Mouse (Mus musculus): Measurements from ENCODE around the gene Gm5294. TPM values are rescaled to one million over a fixed set of nuclear protein-coding genes. Genes with fewer than 3 reads are reported as not detected.

Gene Gm5294
- not detected in 2 replicates for polyA plus RNA-seq (2015; fragmentation: Nextera tagmentation; extraction: Ambion mirVana)

- H3K4me1 ChIP-seq (replicated peaks) = peaks cover 9% of the 10 kb centered on the region
- ATAC-seq = no peak
- 19% methylated on average over 21 of the region's 21 CpGs for WGBS
Observed at GRCm38 (mm10) chr5:138819780-138820179, at the start of gene Gm5294. Gm5294 (plus strand) TSS chr5:138820080.

GRCm38 (mm10) chr5:138775096-138775495 lies 44.8 kb upstream of the Gm5294 start:
- ATAC-seq = no peak
- 93% methylated on average over 5 of the region's 5 CpGs for WGBS

More at GRCm38 (mm10) chr5:138819780-138820179, at the start of gene Gm5294:
- Histone ChIP-seq H3K4me3 (replicated peaks) (peak within 1 kb of the TSS; percentile 33), H3K4me2 (replicated peaks) (peak within 1 kb of the TSS; percentile 74), H3K9ac (no peak within 1 kb of the TSS), H3K36me3 (no peaks in the 10 kb centered on the region), H3K9me3 (no peaks in the 10 kb centered on the region), H3K27me3 (replicated peaks) (peaks cover 50% of the 10 kb centered on the region), H3K27ac (no peak within 1 kb of the TSS)

GRCm38 (mm10) chr5:138776346-138776745 lies 43.5 kb upstream of the Gm5294 start:
- no peaks in the 10 kb centered on the region for H3K9me3 ChIP-seq
- peak; percentile 71 for ATAC-seq
- peaks cover 4% of the 10 kb centered on the region; the same call in 1 of the 2 replicates for H3K4me1 ChIP-seq (replicated peaks)
- H3K4me3 ChIP-seq (replicated peaks) = no peak overlapping the region
- no peaks in the 10 kb centered on the region for H3K36me3 ChIP-seq
- no peak overlapping the region for H3K4me2 ChIP-seq (replicated peaks)
- H3K27me3 ChIP-seq (replicated peaks) = no peaks in the 10 kb centered on the region
- WGBS = 50% methylated on average over 1 of the region's 1 CpGs
- H3K9ac ChIP-seq = no peak overlapping the region
- no peak overlapping the region for H3K27ac ChIP-seq

More at GRCm38 (mm10) chr5:138775096-138775495, 44.8 kb upstream of the Gm5294 start:
- Histone ChIP-seq H3K4me2 (replicated peaks) (no peak overlapping the region), H3K9me3 (no peaks in the 10 kb centered on the region), H3K9ac (no peak overlapping the region), H3K36me3 (no peaks in the 10 kb centered on the region), H3K4me3 (replicated peaks) (no peak overlapping the region), H3K27ac (no peak overlapping the region), H3K27me3 (replicated peaks) (no peaks in the 10 kb centered on the region), H3K4me1 (replicated peaks) (peaks cover 4% of the 10 kb centered on the region; the same call in 1 of the 2 replicates)

- Histone ChIP-seq H3K36me3 (no peaks in the 10 kb centered on the region), H3K27me3 (replicated peaks) (no peaks in the 10 kb centered on the region), H3K9me3 (no peaks in the 10 kb centered on the region), H3K9ac (no peak overlapping the region), H3K4me3 (replicated peaks) (no peak overlapping the region), H3K4me2 (replicated peaks) (no peak overlapping the region), H3K4me1 (replicated peaks) (peaks cover 4% of the 10 kb centered on the region; the same call in 1 of the 2 replicates), H3K27ac (no peak overlapping the region)
- 49% methylated on average over 9 of the region's 9 CpGs for WGBS
- ATAC-seq = peak; percentile 59; the same call in 1 of the 2 replicates
Observed at GRCm38 (mm10) chr5:138778731-138779463, 41.0 kb upstream of the Gm5294 start.

GRCm38 (mm10) chr5:138779655-138780054 lies 40.2 kb upstream of the Gm5294 start:
- H3K27me3 ChIP-seq (replicated peaks) = no peaks in the 10 kb centered on the region
- H3K27ac ChIP-seq = no peak overlapping the region
- WGBS = 55% methylated on average over 3 of the region's 3 CpGs
- H3K4me1 ChIP-seq (replicated peaks) = peaks cover 4% of the 10 kb centered on the region; the same call in 1 of the 2 replicates
- H3K9me3 ChIP-seq = no peaks in the 10 kb centered on the region
- no peaks in the 10 kb centered on the region for H3K36me3 ChIP-seq
- H3K4me2 ChIP-seq (replicated peaks) = no peak overlapping the region
- ATAC-seq = no peak
- H3K4me3 ChIP-seq (replicated peaks) = no peak overlapping the region
- no peak overlapping the region for H3K9ac ChIP-seq

- Histone ChIP-seq H3K27me3 (replicated peaks) (no peaks in the 10 kb centered on the region), H3K4me1 (replicated peaks) (peaks cover 4% of the 10 kb centered on the region; the same call in 1 of the 2 replicates), H3K4me3 (replicated peaks) (no peak overlapping the region), H3K9me3 (no peaks in the 10 kb centered on the region), H3K36me3 (no peaks in the 10 kb centered on the region), H3K9ac (no peak overlapping the region), H3K4me2 (replicated peaks) (no peak overlapping the region), H3K27ac (no peak overlapping the region)
- WGBS = 83% methylated on average over 1 of the region's 1 CpGs
- no peak for ATAC-seq
Observed at GRCm38 (mm10) chr5:138782697-138783096, 37.2 kb upstream of the Gm5294 start.

- Histone ChIP-seq H3K4me3 (replicated peaks) (no peak overlapping the region), H3K9me3 (no peaks in the 10 kb centered on the region), H3K36me3 (no peaks in the 10 kb centered on the region), H3K27ac (no peak overlapping the region), H3K27me3 (replicated peaks) (no peaks in the 10 kb centered on the region), H3K4me1 (replicated peaks) (peaks cover 4% of the 10 kb centered on the region; the same call in 1 of the 2 replicates), H3K4me2 (replicated peaks) (no peak overlapping the region), H3K9ac (no peak overlapping the region)
- 63% methylated on average over 8 of the region's 8 CpGs for WGBS
- ATAC-seq = no peak
Observed at GRCm38 (mm10) chr5:138783181-138783580, 36.7 kb upstream of the Gm5294 start.

- no peaks in the 10 kb centered on the region for H3K9me3 ChIP-seq
- 92% methylated on average over 3 of the region's 3 CpGs for WGBS
- H3K4me2 ChIP-seq (replicated peaks) = no peak overlapping the region
- no peaks in the 10 kb centered on the region for H3K27me3 ChIP-seq (replicated peaks)
- no peak overlapping the region for H3K9ac ChIP-seq
- no peak for ATAC-seq
- no peak overlapping the region for H3K27ac ChIP-seq
- H3K4me3 ChIP-seq (replicated peaks) = no peak overlapping the region
- no peaks in the 10 kb centered on the region for H3K4me1 ChIP-seq (replicated peaks)
- H3K36me3 ChIP-seq = no peaks in the 10 kb centered on the region
Observed at GRCm38 (mm10) chr5:138785986-138786515, 33.8 kb upstream of the Gm5294 start.

GRCm38 (mm10) chr5:138787648-138788047 lies 32.2 kb upstream of the Gm5294 start:
- no peak overlapping the region for H3K27ac ChIP-seq
- H3K4me2 ChIP-seq (replicated peaks) = no peak overlapping the region
- H3K27me3 ChIP-seq (replicated peaks) = no peaks in the 10 kb centered on the region
- H3K36me3 ChIP-seq = no peaks in the 10 kb centered on the region
- no peak overlapping the region for H3K4me3 ChIP-seq (replicated peaks)
- no peaks in the 10 kb centered on the region for H3K4me1 ChIP-seq (replicated peaks)
- WGBS = 82% methylated on average over 7 of the region's 7 CpGs
- no peak for ATAC-seq
- no peak overlapping the region for H3K9ac ChIP-seq
- H3K9me3 ChIP-seq = no peaks in the 10 kb centered on the region

GRCm38 (mm10) chr5:138788481-138789211 lies 31.2 kb upstream of the Gm5294 start:
- Histone ChIP-seq H3K9ac (no peak overlapping the region), H3K27me3 (replicated peaks) (no peaks in the 10 kb centered on the region), H3K9me3 (no peaks in the 10 kb centered on the region), H3K4me1 (replicated peaks) (no peaks in the 10 kb centered on the region), H3K4me2 (replicated peaks) (no peak overlapping the region), H3K36me3 (no peaks in the 10 kb centered on the region), H3K4me3 (replicated peaks) (no peak overlapping the region), H3K27ac (no peak overlapping the region)
- ATAC-seq = no peak
- WGBS = 71% methylated on average over 11 of the region's 11 CpGs

- no peaks in the 10 kb centered on the region for H3K4me1 ChIP-seq (replicated peaks)
- H3K27me3 ChIP-seq (replicated peaks) = no peaks in the 10 kb centered on the region
- H3K27ac ChIP-seq = no peak overlapping the region
- 86% methylated on average over 11 of the region's 11 CpGs for WGBS
- no peaks in the 10 kb centered on the region for H3K9me3 ChIP-seq
- ATAC-seq = no peak
- no peak overlapping the region for H3K9ac ChIP-seq
- H3K4me2 ChIP-seq (replicated peaks) = no peak overlapping the region
- no peaks in the 10 kb centered on the region for H3K36me3 ChIP-seq
- no peak overlapping the region for H3K4me3 ChIP-seq (replicated peaks)
Observed at GRCm38 (mm10) chr5:138790954-138791480, 28.9 kb upstream of the Gm5294 start.

GRCm38 (mm10) chr5:138801588-138802116 lies 18.2 kb upstream of the Gm5294 start:
- Histone ChIP-seq H3K27ac (no peak overlapping the region), H3K27me3 (replicated peaks) (no peaks in the 10 kb centered on the region), H3K36me3 (no peaks in the 10 kb centered on the region), H3K4me3 (replicated peaks) (no peak overlapping the region), H3K4me2 (replicated peaks) (no peak overlapping the region), H3K9me3 (no peaks in the 10 kb centered on the region), H3K9ac (no peak overlapping the region), H3K4me1 (replicated peaks) (no peaks in the 10 kb centered on the region)
- ATAC-seq = no peak
- 55% methylated on average over 7 of the region's 7 CpGs for WGBS

All from intestine, embryonic 15.5 days (tissue).